Mouse (Mus musculus): ENCODE results near the gene Smok2b. TPM values are rescaled to one million over a fixed set of nuclear protein-coding genes. Genes with fewer than 3 reads are reported as not detected.
"Not testable (repeated sequence)": the region's sequence is repeated elsewhere in the genome, so short reads cannot be mapped to it uniquely, and the experiment has no call there.

Smok2b gene
- polyA plus RNA-seq (2014; fragmentation: Nextera tagmentation; extraction: Ambion mirVana): not detected in 2 replicates

DNA sequence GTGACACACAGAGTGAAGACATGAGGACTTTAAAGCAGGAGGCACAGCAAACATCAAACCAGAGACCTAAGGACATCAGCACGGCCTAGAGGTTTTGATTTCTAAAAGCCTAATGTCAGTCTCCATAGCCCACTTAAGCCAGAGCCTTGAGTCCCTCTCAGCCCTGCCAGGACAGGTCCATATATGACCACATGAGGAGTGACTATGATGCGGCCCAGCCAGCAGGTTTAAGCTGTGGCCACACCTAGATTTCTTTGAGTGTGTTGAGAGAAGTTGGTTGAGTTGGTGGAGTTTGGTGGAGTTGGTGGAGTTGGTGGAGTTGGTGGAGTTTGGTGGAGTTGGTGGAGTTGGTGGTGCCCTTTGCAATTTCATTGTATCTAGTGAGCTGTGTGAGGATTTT is at the start of gene Smok2b:
TSS of gene Smok2b (plus strand) at position 301 of the 400 bp plus-strand sequence.
- not testable (repeated sequence) for DNase-seq (ENCODE audit: low spot score, missing footprints); H3K36me3 ChIP-seq (ENCODE audit: control insufficient read depth, insufficient read depth, low read length); H3K4me3 ChIP-seq (ENCODE audit: low read depth, low read length); H3K9ac ChIP-seq (ENCODE audit: low read length); H3K27ac ChIP-seq (ENCODE audit: low read depth, low read length); H3K27me3 ChIP-seq (ENCODE audit: control insufficient read depth, insufficient read depth, low read length); H3K4me2 ChIP-seq; ATAC-seq (ENCODE audit: low FRiP score); H3K4me1 ChIP-seq (ENCODE audit: control insufficient read depth, insufficient read depth, low read length)
- H3K9me3 ChIP-seq (ENCODE audit: control insufficient read depth, low read length): peaks cover 78% of the 10 kb centered on the region
- 79% methylated on average over 2 of the region's 2 CpGs for WGBS

- H3K36me3 ChIP-seq (ENCODE audit: control insufficient read depth, insufficient read depth, low read length); H3K27me3 ChIP-seq (ENCODE audit: control insufficient read depth, insufficient read depth, low read length); ATAC-seq (ENCODE audit: low FRiP score); H3K4me1 ChIP-seq (ENCODE audit: control insufficient read depth, insufficient read depth, low read length); H3K9ac ChIP-seq (ENCODE audit: low read length); H3K4me3 ChIP-seq (ENCODE audit: low read depth, low read length); H3K27ac ChIP-seq (ENCODE audit: low read depth, low read length); H3K4me2 ChIP-seq: not testable (repeated sequence)
- 91% methylated on average over 5 of the region's 5 CpGs for WGBS
- peaks cover 19% of the 10 kb centered on the region for H3K9me3 ChIP-seq (ENCODE audit: control insufficient read depth, low read length)
- DNase-seq (ENCODE audit: low spot score, missing footprints): peak; percentile 26
Measured at GRCm38 (mm10) chr17:13180491-13180890, 49.6 kb upstream of the Smok2b start.

DNA sequence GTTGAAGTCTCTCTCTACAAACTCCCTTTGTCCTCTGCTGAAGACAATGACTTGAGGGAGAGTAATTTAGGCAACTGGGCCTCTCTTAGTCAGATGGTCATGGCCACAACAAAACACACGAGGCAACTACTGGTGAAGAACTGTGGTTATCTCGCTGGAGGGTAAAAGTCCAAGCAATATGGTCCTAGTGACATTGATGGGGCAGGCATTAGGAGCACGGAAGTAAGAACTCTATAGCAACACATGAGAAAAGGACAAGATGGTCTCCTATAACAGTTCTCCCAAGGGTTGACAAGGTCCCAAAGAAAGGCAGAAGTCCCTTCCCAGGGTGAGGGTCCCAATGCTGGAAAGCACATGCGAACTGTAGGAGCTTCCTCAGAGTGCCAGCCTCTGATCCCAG is 47.3 kb upstream of the Smok2b start:
- not testable (repeated sequence) for DNase-seq (ENCODE audit: low spot score, missing footprints); H3K27ac ChIP-seq (ENCODE audit: low read depth, low read length); H3K4me3 ChIP-seq (ENCODE audit: low read depth, low read length); H3K36me3 ChIP-seq (ENCODE audit: control insufficient read depth, insufficient read depth, low read length); H3K27me3 ChIP-seq (ENCODE audit: control insufficient read depth, insufficient read depth, low read length); H3K9ac ChIP-seq (ENCODE audit: low read length); H3K4me1 ChIP-seq (ENCODE audit: control insufficient read depth, insufficient read depth, low read length); ATAC-seq (ENCODE audit: low FRiP score); H3K4me2 ChIP-seq
- WGBS: 61% methylated on average over 2 of the region's 4 CpGs
- peaks cover 36% of the 10 kb centered on the region for H3K9me3 ChIP-seq (ENCODE audit: control insufficient read depth, low read length)

- not testable (repeated sequence) for H3K36me3 ChIP-seq (ENCODE audit: control insufficient read depth, insufficient read depth, low read length); H3K27ac ChIP-seq (ENCODE audit: low read depth, low read length); H3K4me3 ChIP-seq (ENCODE audit: low read depth, low read length); H3K27me3 ChIP-seq (ENCODE audit: control insufficient read depth, insufficient read depth, low read length); H3K9ac ChIP-seq (ENCODE audit: low read length); H3K4me2 ChIP-seq; H3K4me1 ChIP-seq (ENCODE audit: control insufficient read depth, insufficient read depth, low read length); DNase-seq (ENCODE audit: low spot score, missing footprints); ATAC-seq (ENCODE audit: low FRiP score)
- WGBS: 94% methylated on average over 4 of the region's 5 CpGs
- peaks cover 38% of the 10 kb centered on the region for H3K9me3 ChIP-seq (ENCODE audit: control insufficient read depth, low read length)
Measured at GRCm38 (mm10) chr17:13184514-13184913, 45.5 kb upstream of the Smok2b start.

- not testable (repeated sequence) for H3K27ac ChIP-seq (ENCODE audit: low read depth, low read length); ATAC-seq (ENCODE audit: low FRiP score); H3K9ac ChIP-seq (ENCODE audit: low read length); H3K36me3 ChIP-seq (ENCODE audit: control insufficient read depth, insufficient read depth, low read length); H3K27me3 ChIP-seq (ENCODE audit: control insufficient read depth, insufficient read depth, low read length); H3K4me1 ChIP-seq (ENCODE audit: control insufficient read depth, insufficient read depth, low read length); H3K4me3 ChIP-seq (ENCODE audit: low read depth, low read length); H3K4me2 ChIP-seq
- peak; percentile 62 for DNase-seq (ENCODE audit: low spot score, missing footprints)
- 84% methylated on average over 6 of the region's 6 CpGs for WGBS
- H3K9me3 ChIP-seq (ENCODE audit: control insufficient read depth, low read length): peaks cover 31% of the 10 kb centered on the region
Measured at GRCm38 (mm10) chr17:13186541-13186940, 43.5 kb upstream of the Smok2b start.

- not testable (repeated sequence) for H3K27me3 ChIP-seq (ENCODE audit: control insufficient read depth, insufficient read depth, low read length); ATAC-seq (ENCODE audit: low FRiP score); H3K36me3 ChIP-seq (ENCODE audit: control insufficient read depth, insufficient read depth, low read length); H3K4me1 ChIP-seq (ENCODE audit: control insufficient read depth, insufficient read depth, low read length); H3K9ac ChIP-seq (ENCODE audit: low read length); H3K4me3 ChIP-seq (ENCODE audit: low read depth, low read length); H3K4me2 ChIP-seq; DNase-seq (ENCODE audit: low spot score, missing footprints); H3K27ac ChIP-seq (ENCODE audit: low read depth, low read length)
- peaks cover 25% of the 10 kb centered on the region for H3K9me3 ChIP-seq (ENCODE audit: control insufficient read depth, low read length)
- 63% methylated on average over 5 of the region's 6 CpGs for WGBS
Measured at GRCm38 (mm10) chr17:13187621-13188020, 42.4 kb upstream of the Smok2b start.

GRCm38 (mm10) chr17:13188846-13189245 is 41.2 kb upstream of the Smok2b start:
- DNase-seq (ENCODE audit: low spot score, missing footprints); H3K27ac ChIP-seq (ENCODE audit: low read depth, low read length); H3K4me1 ChIP-seq (ENCODE audit: control insufficient read depth, insufficient read depth, low read length); H3K36me3 ChIP-seq (ENCODE audit: control insufficient read depth, insufficient read depth, low read length); H3K9ac ChIP-seq (ENCODE audit: low read length); H3K27me3 ChIP-seq (ENCODE audit: control insufficient read depth, insufficient read depth, low read length); H3K4me2 ChIP-seq; H3K4me3 ChIP-seq (ENCODE audit: low read depth, low read length): not testable (repeated sequence)
- peaks cover 24% of the 10 kb centered on the region for H3K9me3 ChIP-seq (ENCODE audit: control insufficient read depth, low read length)
- ATAC-seq (ENCODE audit: low FRiP score): peak; percentile 19; the same call in 1 of the 2 replicates
- WGBS: 91% methylated on average over 2 of the region's 2 CpGs

DNA sequence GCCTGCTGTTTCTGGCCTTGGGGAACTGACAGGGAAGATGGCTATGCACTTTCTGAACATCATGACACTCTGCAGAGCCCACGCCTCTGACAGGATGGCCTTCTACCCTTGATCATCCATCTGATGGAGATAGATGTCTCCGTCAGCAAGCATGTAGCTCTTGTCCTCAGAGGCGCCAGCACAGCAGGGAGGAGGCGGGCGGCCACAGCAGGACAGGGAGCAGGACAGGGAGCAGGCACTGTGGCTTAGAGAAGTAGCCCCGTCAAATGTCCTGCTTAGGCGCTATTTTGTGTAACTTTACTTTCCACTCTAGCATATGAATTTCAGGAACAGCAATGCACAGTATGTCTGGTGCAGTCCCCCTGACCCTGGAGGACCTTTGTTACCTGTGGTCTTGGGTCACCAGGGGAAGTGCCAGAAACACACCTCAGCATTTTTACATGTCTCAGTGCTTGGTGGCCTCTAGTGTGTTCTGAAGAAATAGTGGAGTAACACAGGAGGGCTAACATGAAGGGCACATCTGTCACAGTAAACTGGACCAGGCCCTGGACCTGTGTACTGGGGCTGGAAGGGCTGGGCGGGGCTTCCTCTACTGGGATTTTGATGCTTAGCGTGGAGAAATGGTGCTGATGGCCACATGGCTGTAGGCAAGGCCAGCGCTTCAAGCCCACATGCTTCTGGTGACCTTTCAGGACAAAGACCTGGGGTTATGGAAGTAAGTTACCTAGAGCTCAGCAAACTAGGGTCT is 39.0 kb upstream of the Smok2b start:
- H3K36me3 ChIP-seq (ENCODE audit: control insufficient read depth, insufficient read depth, low read length); H3K9ac ChIP-seq (ENCODE audit: low read length); H3K4me2 ChIP-seq; H3K4me3 ChIP-seq (ENCODE audit: low read depth, low read length); H3K27me3 ChIP-seq (ENCODE audit: control insufficient read depth, insufficient read depth, low read length); H3K27ac ChIP-seq (ENCODE audit: low read depth, low read length); H3K4me1 ChIP-seq (ENCODE audit: control insufficient read depth, insufficient read depth, low read length): not testable (repeated sequence)
- H3K9me3 ChIP-seq (ENCODE audit: control insufficient read depth, low read length): peaks cover 36% of the 10 kb centered on the region
- whole genome bisulfite sequencing: 89% methylated on average over 10 of the region's 10 CpGs
- DNase-seq (ENCODE audit: low spot score, missing footprints): peak; percentile 23
- ATAC-seq (ENCODE audit: low FRiP score): peak; percentile 31; the same call in 1 of the 2 replicates

GRCm38 (mm10) chr17:13196486-13196885 is 33.6 kb upstream of the Smok2b start:
- WGBS: 65% methylated on average over 4 of the region's 4 CpGs

More at GRCm38 (mm10) chr17:13196486-13196885, 33.6 kb upstream of the Smok2b start:
- H3K27me3 ChIP-seq (ENCODE audit: control insufficient read depth, insufficient read depth, low read length); H3K27ac ChIP-seq (ENCODE audit: low read depth, low read length); H3K36me3 ChIP-seq (ENCODE audit: control insufficient read depth, insufficient read depth, low read length); H3K4me2 ChIP-seq; H3K4me1 ChIP-seq (ENCODE audit: control insufficient read depth, insufficient read depth, low read length); H3K9ac ChIP-seq (ENCODE audit: low read length); ATAC-seq (ENCODE audit: low FRiP score); H3K4me3 ChIP-seq (ENCODE audit: low read depth, low read length): not testable (repeated sequence)
- H3K9me3 ChIP-seq (ENCODE audit: control insufficient read depth, low read length): peaks cover 38% of the 10 kb centered on the region
- DNase-seq (ENCODE audit: low spot score, missing footprints): peak; percentile 49

All from midbrain, embryonic 11.5 days (tissue).